Mouse (Mus musculus): ENCODE results near the gene P2ry10. TPM values are rescaled to one million over a fixed set of nuclear protein-coding genes. Genes with fewer than 3 reads are reported as not detected.

Gene P2ry10
- polyA plus RNA-seq, 1 experiment from 2014 or later = not detected

DNA sequence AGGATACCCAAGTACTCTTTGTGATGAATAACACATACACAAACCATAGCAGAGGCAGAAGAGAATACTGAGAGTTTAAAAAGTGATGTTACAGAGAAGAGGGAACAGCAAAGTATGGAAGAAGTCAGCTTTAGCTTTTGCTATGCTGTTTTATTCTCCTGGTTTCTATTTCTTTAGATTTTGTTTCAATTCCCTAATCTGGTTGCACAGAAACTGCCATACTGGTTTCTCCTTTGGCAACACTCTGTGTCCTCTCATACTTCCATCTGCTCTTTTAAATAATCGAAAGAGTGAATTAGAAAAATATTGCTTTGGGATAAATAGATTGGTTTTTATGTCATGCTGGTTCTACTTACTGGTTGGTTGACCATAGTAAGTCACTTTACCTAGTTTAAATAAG, 28.0 kb downstream of the P2ry10 start:
- H3K36me3 ChIP-seq (ENCODE audit: control insufficient read depth, insufficient read depth, low read length) = no peaks in the 10 kb centered on the region
- H3K27ac ChIP-seq (ENCODE audit: low read depth) = no peak overlapping the region
- ATAC-seq (replicated peaks; ENCODE audit: low FRiP score, low TSS enrichment, low read depth) (no peak), DNase-seq (ENCODE audit: low spot score) (no peak)
- WGBS = 96% methylated on average over 1 of the region's 1 CpGs
- H3K9ac ChIP-seq (ENCODE audit: low read length) = no peak overlapping the region
- no peak overlapping the region for H3K4me3 ChIP-seq (ENCODE audit: low read depth, low read length)
- H3K4me1 ChIP-seq (replicated peaks; ENCODE audit: control insufficient read depth, insufficient read depth, low read length) = no peaks in the 10 kb centered on the region
- H3K4me2 ChIP-seq (ENCODE audit: low read length) = no peak overlapping the region
- H3K9me3 ChIP-seq (ENCODE audit: control insufficient read depth, low read length) = no peaks in the 10 kb centered on the region
- no peaks in the 10 kb centered on the region for H3K27me3 ChIP-seq (replicated peaks; ENCODE audit: control insufficient read depth, insufficient read depth, low read length)

DNA sequence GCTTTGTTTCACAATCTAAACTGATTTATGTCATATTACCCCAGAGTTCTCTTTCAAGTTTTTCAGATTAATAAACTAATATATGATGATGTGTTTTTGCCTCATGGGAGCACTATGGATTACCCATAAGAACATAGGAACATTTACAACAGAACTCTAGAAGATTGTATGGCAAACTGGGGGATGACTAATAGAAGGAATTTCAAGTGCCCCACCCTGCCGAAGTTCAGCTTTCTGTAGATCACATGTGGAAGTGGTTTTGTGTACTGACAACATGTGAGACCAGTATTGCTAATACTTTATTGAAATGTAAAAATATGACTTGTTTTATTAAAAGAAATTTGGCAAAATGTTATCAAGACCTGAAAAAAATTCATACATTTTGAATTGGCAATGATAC, 28.7 kb downstream of the P2ry10 start:
- Histone ChIP-seq H3K9me3 (ENCODE audit: control insufficient read depth, low read length) (no peaks in the 10 kb centered on the region), H3K27me3 (replicated peaks; ENCODE audit: control insufficient read depth, insufficient read depth, low read length) (no peaks in the 10 kb centered on the region), H3K36me3 (ENCODE audit: control insufficient read depth, insufficient read depth, low read length) (no peaks in the 10 kb centered on the region), H3K4me3 (ENCODE audit: low read depth, low read length) (no peak overlapping the region), H3K4me2 (ENCODE audit: low read length) (no peak overlapping the region), H3K4me1 (replicated peaks; ENCODE audit: control insufficient read depth, insufficient read depth, low read length) (no peaks in the 10 kb centered on the region), H3K27ac (ENCODE audit: low read depth) (no peak overlapping the region), H3K9ac (ENCODE audit: low read length) (no peak overlapping the region)
- DNase-seq (ENCODE audit: low spot score) = no peak
- no peak for ATAC-seq (replicated peaks; ENCODE audit: low FRiP score, low TSS enrichment, low read depth)
- WGBS = 83% methylated on average over 1 of the region's 1 CpGs

DNA sequence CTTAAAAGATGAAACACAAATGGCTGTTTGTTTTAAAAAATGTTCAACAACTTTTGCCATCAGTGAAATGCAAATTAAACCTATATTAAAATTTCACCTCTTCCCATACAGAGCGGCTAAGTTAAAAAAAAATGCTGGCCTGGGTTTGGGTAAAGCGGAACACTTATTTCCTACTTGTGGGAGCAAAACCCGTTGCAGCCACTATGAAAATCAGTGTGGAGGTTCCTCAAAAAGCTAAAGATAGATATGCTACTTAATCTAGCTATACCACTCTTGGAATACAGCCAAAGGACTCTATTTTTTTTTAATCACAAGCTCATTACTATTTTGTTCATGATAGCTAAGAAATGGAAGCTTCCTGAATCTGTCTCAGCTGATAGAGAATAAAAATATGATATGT, 54.9 kb downstream of the P2ry10 start:
- WGBS = 57% methylated on average over 3 of the region's 3 CpGs

DNA sequence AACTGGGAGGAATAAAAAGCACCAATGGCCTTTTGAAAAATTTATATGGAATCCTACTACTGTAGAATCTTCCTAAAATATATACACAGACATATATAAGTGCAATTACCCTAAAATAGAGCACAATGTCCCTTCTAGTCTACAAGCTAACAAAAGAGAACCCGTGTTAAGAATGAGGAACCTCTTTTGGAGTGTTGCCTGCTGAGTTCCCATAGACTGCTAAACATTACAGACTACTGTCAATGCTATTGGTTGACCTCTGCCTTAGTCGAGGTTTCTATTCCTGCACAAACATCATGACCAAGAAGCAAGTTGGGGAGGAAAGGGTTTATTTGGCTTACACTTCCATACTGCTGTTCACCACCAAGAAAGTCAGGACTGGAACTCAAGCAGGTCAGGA, 55.6 kb downstream of the P2ry10 start:
- no peak for DNase-seq (ENCODE audit: low spot score)
- H3K4me1 ChIP-seq (replicated peaks; ENCODE audit: control insufficient read depth, insufficient read depth, low read length) = no peaks in the 10 kb centered on the region
- no peak for ATAC-seq (replicated peaks; ENCODE audit: low FRiP score, low TSS enrichment, low read depth)

More for the DNA sequence above, 54.9 kb downstream of the P2ry10 start:
- no peaks in the 10 kb centered on the region for H3K4me1 ChIP-seq (replicated peaks; ENCODE audit: control insufficient read depth, insufficient read depth, low read length)
- H3K27me3 ChIP-seq (replicated peaks; ENCODE audit: control insufficient read depth, insufficient read depth, low read length) = no peaks in the 10 kb centered on the region
- no peaks in the 10 kb centered on the region for H3K36me3 ChIP-seq (ENCODE audit: control insufficient read depth, insufficient read depth, low read length)
- ATAC-seq (replicated peaks; ENCODE audit: low FRiP score, low TSS enrichment, low read depth) = no peak
- no peak overlapping the region for H3K9ac ChIP-seq (ENCODE audit: low read length)
- H3K27ac ChIP-seq (ENCODE audit: low read depth) = no peak overlapping the region
- H3K4me2 ChIP-seq (ENCODE audit: low read length) = no peak overlapping the region
- DNase-seq (ENCODE audit: low spot score) = no peak
- no peak overlapping the region for H3K4me3 ChIP-seq (ENCODE audit: low read depth, low read length)
- no peaks in the 10 kb centered on the region for H3K9me3 ChIP-seq (ENCODE audit: control insufficient read depth, low read length)

DNA sequence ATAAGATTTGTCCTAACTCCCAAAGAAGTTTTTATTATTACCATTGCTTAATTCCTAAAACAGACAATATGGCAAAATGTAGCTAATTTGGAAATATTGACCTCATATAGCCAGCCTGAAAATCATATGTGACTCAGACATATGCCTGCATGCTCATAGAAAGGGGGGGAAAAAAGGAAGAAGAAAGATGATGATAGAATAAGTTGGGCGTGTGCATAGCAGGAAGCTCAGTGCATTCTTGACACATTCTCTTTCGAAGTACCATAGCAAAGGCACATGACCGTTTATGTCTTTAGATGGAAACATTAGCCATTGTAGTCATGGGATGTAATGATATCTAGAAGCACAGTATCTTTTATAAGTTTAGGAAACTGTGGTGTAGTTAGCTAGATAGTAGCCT, 60.4 kb downstream of the P2ry10 start, which contains the start of gene P2ry10b:
TSS of gene P2ry10b (plus strand) at position 247 of the 400 bp plus-strand sequence.
- Histone ChIP-seq H3K4me3 (ENCODE audit: low read depth, low read length) (no peak within 1 kb of the TSS), H3K27me3 (replicated peaks; ENCODE audit: control insufficient read depth, insufficient read depth, low read length) (no peaks in the 10 kb centered on the region), H3K36me3 (ENCODE audit: control insufficient read depth, insufficient read depth, low read length) (no peaks in the 10 kb centered on the region), H3K27ac (ENCODE audit: low read depth) (peak within 1 kb of the TSS; percentile 48; the same call in 1 of the 2 replicates), H3K9me3 (ENCODE audit: control insufficient read depth, low read length) (no peaks in the 10 kb centered on the region), H3K9ac (ENCODE audit: low read length) (no peak within 1 kb of the TSS), H3K4me2 (ENCODE audit: low read length) (no peak within 1 kb of the TSS), H3K4me1 (replicated peaks; ENCODE audit: control insufficient read depth, insufficient read depth, low read length) (no peaks in the 10 kb centered on the region; the same call in 1 of the 2 replicates)
- no peak for ATAC-seq (replicated peaks; ENCODE audit: low FRiP score, low TSS enrichment, low read depth)
- DNase-seq (ENCODE audit: low spot score) = no peak
- WGBS = 77% methylated on average over 3 of the region's 3 CpGs

More for the DNA sequence above, 55.6 kb downstream of the P2ry10 start:
- H3K9ac ChIP-seq (ENCODE audit: low read length) = no peak overlapping the region
- H3K27ac ChIP-seq (ENCODE audit: low read depth) = no peak overlapping the region
- no peak overlapping the region for H3K4me3 ChIP-seq (ENCODE audit: low read depth, low read length)
- H3K4me2 ChIP-seq (ENCODE audit: low read length) = no peak overlapping the region
- WGBS = 75% methylated on average over 2 of the region's 2 CpGs
- H3K27me3 ChIP-seq (replicated peaks; ENCODE audit: control insufficient read depth, insufficient read depth, low read length) = no peaks in the 10 kb centered on the region
- H3K36me3 ChIP-seq (ENCODE audit: control insufficient read depth, insufficient read depth, low read length) = no peaks in the 10 kb centered on the region
- H3K9me3 ChIP-seq (ENCODE audit: control insufficient read depth, low read length) = no peaks in the 10 kb centered on the region

DNA sequence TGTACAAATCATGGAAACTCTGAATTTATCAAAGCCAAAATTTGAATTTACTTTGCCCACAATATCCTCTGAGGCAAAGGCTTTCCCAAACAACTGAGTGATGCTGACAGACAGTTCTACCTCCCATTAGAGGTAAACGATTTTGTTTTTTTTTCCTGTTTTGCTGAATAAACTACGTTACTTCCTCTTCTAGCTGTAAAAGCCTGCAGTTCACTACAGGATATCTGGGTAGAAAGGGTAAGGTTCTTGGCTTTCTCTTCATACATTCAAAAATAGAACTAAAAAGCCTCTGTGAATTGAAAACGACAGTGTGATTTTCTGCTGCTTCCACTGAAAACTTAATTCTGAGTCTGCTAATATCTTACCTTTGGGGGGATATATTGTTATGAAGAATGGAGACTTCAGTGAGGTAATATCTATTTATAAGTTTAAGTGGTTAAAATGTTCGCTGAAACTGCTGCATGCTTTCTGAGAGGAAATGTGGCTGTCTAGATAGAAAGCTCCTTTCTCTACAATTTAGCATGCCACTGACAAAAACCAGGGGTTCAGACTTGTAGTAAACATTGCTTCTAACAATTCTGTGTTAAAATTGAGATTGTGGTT, 61.2 kb downstream of the P2ry10 start:
- no peak overlapping the region for H3K9ac ChIP-seq (ENCODE audit: low read length)
- no peak overlapping the region for H3K4me3 ChIP-seq (ENCODE audit: low read depth, low read length)
- no peaks in the 10 kb centered on the region; the same call in 1 of the 2 replicates for H3K4me1 ChIP-seq (replicated peaks; ENCODE audit: control insufficient read depth, insufficient read depth, low read length)
- WGBS = 33% methylated on average over 4 of the region's 4 CpGs
- peak overlapping the region; percentile 48; the same call in 1 of the 2 replicates for H3K27ac ChIP-seq (ENCODE audit: low read depth)
- H3K36me3 ChIP-seq (ENCODE audit: control insufficient read depth, insufficient read depth, low read length) = no peaks in the 10 kb centered on the region
- no peaks in the 10 kb centered on the region for H3K27me3 ChIP-seq (replicated peaks; ENCODE audit: control insufficient read depth, insufficient read depth, low read length)
- no peaks in the 10 kb centered on the region for H3K9me3 ChIP-seq (ENCODE audit: control insufficient read depth, low read length)
- DNase-seq (ENCODE audit: low spot score) (no peak), ATAC-seq (replicated peaks; ENCODE audit: low FRiP score, low TSS enrichment, low read depth) (no peak)
- H3K4me2 ChIP-seq (ENCODE audit: low read length) = no peak overlapping the region

DNA sequence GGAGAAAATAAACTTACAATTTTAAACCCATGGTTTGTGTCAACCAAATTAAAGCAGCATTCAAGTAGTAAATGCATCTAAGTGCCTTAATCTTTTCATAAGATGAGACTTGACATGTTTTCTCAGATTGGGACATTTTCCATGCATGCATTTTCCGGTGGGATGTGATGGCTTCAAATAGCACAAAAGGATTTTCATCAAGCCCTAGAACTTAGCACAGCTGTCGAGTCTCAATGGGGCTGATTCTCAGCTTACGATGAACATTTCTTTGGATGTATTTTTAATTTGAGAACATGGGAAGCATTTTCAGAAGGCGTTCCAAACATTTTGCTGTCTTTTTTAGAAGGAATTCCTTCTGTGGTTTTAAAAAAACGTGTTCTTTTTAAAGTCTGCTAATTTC, 61.7 kb downstream of the P2ry10 start:
- no peaks in the 10 kb centered on the region for H3K9me3 ChIP-seq (ENCODE audit: control insufficient read depth, low read length)
- 30% methylated on average over 5 of the region's 5 CpGs for WGBS
- no peak overlapping the region for H3K4me2 ChIP-seq (ENCODE audit: low read length)
- H3K36me3 ChIP-seq (ENCODE audit: control insufficient read depth, insufficient read depth, low read length) = no peaks in the 10 kb centered on the region
- no peak overlapping the region for H3K4me3 ChIP-seq (ENCODE audit: low read depth, low read length)
- no peak overlapping the region for H3K9ac ChIP-seq (ENCODE audit: low read length)
- H3K4me1 ChIP-seq (replicated peaks; ENCODE audit: control insufficient read depth, insufficient read depth, low read length) = no peaks in the 10 kb centered on the region; the same call in 1 of the 2 replicates
- H3K27ac ChIP-seq (ENCODE audit: low read depth) = peak overlapping the region; percentile 48; the same call in 1 of the 2 replicates
- H3K27me3 ChIP-seq (replicated peaks; ENCODE audit: control insufficient read depth, insufficient read depth, low read length) = no peaks in the 10 kb centered on the region
- ATAC-seq (replicated peaks; ENCODE audit: low FRiP score, low TSS enrichment, low read depth) (no peak), DNase-seq (ENCODE audit: low spot score) (no peak)

DNA sequence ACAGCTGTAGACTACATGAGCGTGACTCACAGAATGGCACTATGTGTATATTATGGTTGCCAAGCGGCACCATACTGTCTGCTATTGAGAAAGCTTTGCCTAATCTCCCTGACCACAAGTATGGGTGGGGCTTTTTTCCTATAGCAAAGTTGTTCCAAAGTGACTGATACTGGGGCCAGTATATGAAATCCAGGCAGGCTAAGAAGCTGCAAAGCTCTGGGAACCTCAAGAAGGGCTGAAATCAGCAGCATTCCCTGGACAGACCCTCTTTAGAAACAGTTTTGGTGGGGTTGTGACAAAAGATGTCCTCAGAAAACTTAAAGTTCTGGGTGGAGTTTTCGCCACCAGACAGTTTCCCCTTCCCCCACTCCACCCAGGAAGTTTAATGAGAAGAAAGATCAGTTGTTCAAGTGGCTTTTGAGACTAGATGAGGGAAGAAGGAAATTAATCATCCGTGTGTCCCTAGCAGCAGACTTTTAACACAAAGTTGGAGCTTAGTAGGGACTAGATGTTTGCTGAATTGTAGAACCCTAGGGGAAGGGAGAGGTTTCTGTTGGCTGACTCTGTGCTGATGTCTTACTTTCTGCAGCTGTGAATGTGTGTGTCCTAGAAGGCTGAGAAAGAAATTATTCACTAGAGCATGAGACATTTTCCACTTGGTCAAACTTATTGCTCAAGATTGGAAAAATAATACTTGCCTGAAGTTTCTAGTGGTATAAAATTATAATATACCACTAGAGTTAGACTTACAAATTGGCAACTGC, 62.6 kb downstream of the P2ry10 start:
- DNase-seq (ENCODE audit: low spot score) = no peak
- H3K9ac ChIP-seq (ENCODE audit: low read length) = no peak overlapping the region
- H3K4me1 ChIP-seq (replicated peaks; ENCODE audit: control insufficient read depth, insufficient read depth, low read length) = no peaks in the 10 kb centered on the region; the same call in 1 of the 2 replicates
- H3K4me2 ChIP-seq (ENCODE audit: low read length) = 0 out of 2 replicates have a peak overlapping the region, but pooled peaks have one; percentile 7
- WGBS = 58% methylated on average over 4 of the region's 4 CpGs
- H3K9me3 ChIP-seq (ENCODE audit: control insufficient read depth, low read length) = no peaks in the 10 kb centered on the region
- H3K27ac ChIP-seq (ENCODE audit: low read depth) = peak overlapping the region; percentile 62
- no peak for ATAC-seq (replicated peaks; ENCODE audit: low FRiP score, low TSS enrichment, low read depth)
- no peak overlapping the region for H3K4me3 ChIP-seq (ENCODE audit: low read depth, low read length)
- no peaks in the 10 kb centered on the region for H3K36me3 ChIP-seq (ENCODE audit: control insufficient read depth, insufficient read depth, low read length)
- H3K27me3 ChIP-seq (replicated peaks; ENCODE audit: control insufficient read depth, insufficient read depth, low read length) = no peaks in the 10 kb centered on the region

All from intestine, embryonic 14.5 days (tissue).